Mouse (Mus musculus) hindbrain, embryonic 13.5 days (tissue): ENCODE measurements at regions not wholly inside any gene's neighbourhood (a gene's known extent, or its start where the extent isn't known, plus 50 kb on each side); places are given as distances from the start of the nearest gene placed in this dataset.
A peak's percentile ranks its signal among the peaks of the same experiment; 100 is the strongest.

Source experiments
- ATAC-seq: fragments of 200-750 bp; cut with Nextera tagmentation; 2 replicates; pipeline ENCODE4 v1.8.0; 2017; ENCODE audit warnings: moderate TSS enrichment; ENCODE audit not compliant: low FRiP score
- H3K27ac ChIP-seq: fragments of 300-500 bp; sonication (generic); 2 replicates; pipeline ENCODE4 v1.5.1; 2015; ENCODE audit warnings: inconsistent platforms, mild to moderate bottlenecking, moderate library complexity
- H3K27me3 ChIP-seq: fragments of 300-500 bp; sonication (generic); 2 replicates; pipeline ENCODE4 v1.6.1; 2015; ENCODE audit warnings: mild to moderate bottlenecking, inconsistent platforms
- H3K36me3 ChIP-seq: fragments of 300-500 bp; sonication (generic); 2 replicates; pipeline ENCODE4 v1.6.1; 2015; ENCODE audit warnings: mild to moderate bottlenecking, inconsistent platforms
- H3K4me1 ChIP-seq: fragments of 300-500 bp; sonication (generic); replicated peaks from 2 replicates; pipeline ENCODE4 v1.6.1; 2015; ENCODE audit warnings: inconsistent platforms
- H3K4me2 ChIP-seq: fragments of 300-500 bp; sonication (generic); 2 replicates; pipeline ENCODE4 v1.6.1; 2015; ENCODE audit warnings: inconsistent platforms, mild to moderate bottlenecking, moderate library complexity
- H3K4me3 ChIP-seq: fragments of 300-500 bp; sonication (generic); 2 replicates; pipeline ENCODE4 v1.5.1; 2015; ENCODE audit warnings: mild to moderate bottlenecking, inconsistent platforms
- H3K9ac ChIP-seq: fragments of 300-500 bp; sonication (generic); 2 replicates; pipeline ENCODE4 v1.6.1; 2015; ENCODE audit warnings: mild to moderate bottlenecking, inconsistent platforms
- H3K9me3 ChIP-seq: fragments of 300-500 bp; sonication (generic); 2 replicates; pipeline ENCODE4 v1.6.1; 2016; ENCODE audit warnings: inconsistent platforms
- WGBS: fragments of 180-500 bp; shearing (Covaris S2); methylation state at CpG from one replicate; pipeline ENCODE4 v1.1.7; 2015; 5-methylcytosine and 5-hydroxymethylcytosine counted together

DNA sequence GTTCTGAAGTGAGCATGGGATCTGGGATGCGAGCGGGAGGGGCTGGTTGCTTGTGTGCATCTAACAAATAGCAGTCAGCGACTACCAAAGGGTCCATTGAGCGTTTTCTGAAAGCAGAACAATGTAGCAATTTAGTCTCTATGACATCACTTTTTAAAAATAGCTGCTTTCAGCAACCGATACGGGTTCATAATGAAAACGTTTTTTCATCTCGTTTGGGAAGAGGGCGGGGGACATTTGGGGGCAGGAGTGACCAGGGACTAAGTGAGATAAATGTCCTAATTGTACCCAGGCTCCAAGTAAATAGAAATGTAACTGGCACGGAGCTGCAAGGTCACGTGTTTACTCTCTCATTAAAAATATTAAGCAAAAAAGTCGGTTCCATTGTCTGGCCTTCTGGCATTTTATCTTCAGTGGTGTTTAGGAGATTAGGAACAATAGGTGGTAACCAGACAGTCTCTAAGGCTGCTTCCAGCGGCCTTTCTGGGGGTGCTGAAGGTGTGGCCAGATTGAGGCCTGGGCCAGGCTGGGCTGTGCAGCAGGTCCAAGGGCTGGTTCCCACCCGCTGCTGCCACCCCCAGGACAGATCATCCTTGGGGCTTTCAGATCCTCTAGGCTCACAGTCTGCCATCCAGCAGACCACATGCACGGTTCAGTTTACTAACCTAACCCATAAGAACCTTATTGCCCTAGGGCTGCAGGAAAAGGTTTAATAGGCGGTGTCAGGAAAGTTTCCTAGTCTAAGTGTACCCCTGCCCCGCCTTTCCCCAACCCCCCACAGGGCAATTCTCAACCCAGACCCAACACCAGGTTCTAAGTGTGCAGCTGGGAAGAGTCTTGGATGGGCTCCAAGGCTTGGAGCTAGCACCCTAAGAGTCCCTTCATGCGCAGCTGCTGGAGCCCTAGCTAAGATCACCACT, 1126.5 kb upstream of the Gulo start:
- Histone ChIP-seq H3K4me3 (no peak overlapping the region), H3K27ac (peak overlapping the region; percentile 73), H3K4me2 (peak overlapping the region; percentile 8; the same call in 1 of the 2 replicates), H3K9me3 (no peaks in the 10 kb centered on the region), H3K4me1 (peaks cover 20% of the 10 kb centered on the region), H3K27me3 (no peaks in the 10 kb centered on the region), H3K36me3 (no peaks in the 10 kb centered on the region), H3K9ac (no peak overlapping the region)
- ATAC-seq: peak; percentile 90
- 26% methylated on average over 18 of the region's 18 CpGs for WGBS

DNA sequence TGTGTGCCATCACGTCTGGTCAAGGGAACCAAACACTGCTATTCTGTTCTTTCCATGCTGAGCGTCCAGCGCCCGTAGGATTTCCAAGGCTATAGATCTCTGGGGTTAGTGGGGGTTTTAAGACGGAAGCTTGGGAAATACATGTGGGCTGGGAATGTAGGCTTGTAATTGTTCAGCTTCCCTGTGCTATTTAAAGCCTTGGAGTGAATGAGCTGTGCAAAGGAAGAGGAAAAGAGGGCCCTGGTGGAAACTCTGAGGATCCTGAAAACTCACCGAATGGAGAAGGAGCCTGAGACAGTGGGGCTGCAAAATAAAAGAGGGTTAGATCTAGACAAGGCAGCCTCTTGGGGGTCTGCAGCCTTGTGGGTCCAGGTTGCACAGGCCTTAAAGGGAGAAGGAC, 1124.2 kb upstream of the Gulo start:
- H3K9ac ChIP-seq: no peak overlapping the region
- H3K4me3 ChIP-seq: no peak overlapping the region
- 66% methylated on average over 6 of the region's 6 CpGs for WGBS
- H3K36me3 ChIP-seq: no peaks in the 10 kb centered on the region
- no peak overlapping the region for H3K4me2 ChIP-seq
- H3K27ac ChIP-seq: 0 out of 2 replicates have a peak overlapping the region, but pooled peaks have one; percentile 48
- ATAC-seq: no peak
- peaks cover 20% of the 10 kb centered on the region for H3K4me1 ChIP-seq
- 0 out of 2 replicates have a peak, but pooled peaks cover 5% of the 10 kb centered on the region for H3K9me3 ChIP-seq
- no peaks in the 10 kb centered on the region for H3K27me3 ChIP-seq

DNA sequence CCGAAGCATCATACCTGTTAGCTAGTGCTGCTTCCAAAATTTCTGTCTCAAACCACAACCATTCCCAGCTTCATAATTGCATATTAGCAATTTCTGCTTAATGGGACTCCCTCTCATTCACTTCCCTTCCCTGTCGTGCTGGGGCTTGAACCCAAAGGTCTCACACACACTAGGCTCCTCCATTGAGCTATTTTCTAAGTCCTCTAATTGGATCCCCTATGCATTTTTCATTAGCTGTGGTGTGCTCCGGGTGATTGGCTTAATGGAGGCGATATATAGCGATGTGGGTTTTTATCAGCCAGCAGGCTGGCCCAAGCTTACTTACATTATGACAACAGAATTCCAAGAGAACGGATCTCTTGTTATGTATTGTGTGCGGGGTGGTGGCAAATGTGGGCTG, 1118.1 kb upstream of the Gulo start:
- 0 out of 2 replicates have a peak overlapping the region, but pooled peaks have one; percentile 1 for H3K27ac ChIP-seq
- no peak overlapping the region for H3K4me3 ChIP-seq
- H3K4me1 ChIP-seq: peaks cover 14% of the 10 kb centered on the region
- H3K9ac ChIP-seq: no peak overlapping the region
- WGBS: 72% methylated on average over 7 of the region's 7 CpGs
- H3K9me3 ChIP-seq: 0 out of 2 replicates have a peak, but pooled peaks cover 5% of the 10 kb centered on the region
- H3K36me3 ChIP-seq: no peaks in the 10 kb centered on the region
- no peaks in the 10 kb centered on the region for H3K27me3 ChIP-seq
- no peak for ATAC-seq
- H3K4me2 ChIP-seq: no peak overlapping the region

DNA sequence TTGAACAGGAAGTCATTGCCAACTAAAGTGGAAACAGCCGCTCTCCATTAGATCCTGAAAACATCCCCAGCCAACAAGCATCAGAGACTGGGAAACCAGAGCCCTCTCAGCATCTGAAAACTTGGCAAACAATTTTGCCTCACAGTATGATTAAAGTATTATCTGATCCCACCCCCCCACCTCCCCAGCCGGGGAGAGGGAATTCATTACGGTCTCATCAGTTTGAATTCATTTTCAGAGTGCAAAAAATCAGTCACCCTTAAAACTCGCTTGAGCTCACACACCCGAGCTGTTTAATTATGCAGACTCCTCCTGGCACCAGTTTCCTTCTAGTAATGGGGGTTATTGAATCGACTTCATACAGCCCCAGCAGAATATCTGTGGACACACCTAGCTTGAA, 1117.2 kb upstream of the Gulo start:
- WGBS: 31% methylated on average over 6 of the region's 6 CpGs
- H3K36me3 ChIP-seq: no peaks in the 10 kb centered on the region
- peak overlapping the region; percentile 69 for H3K27ac ChIP-seq
- H3K9ac ChIP-seq: no peak overlapping the region
- 0 out of 2 replicates have a peak, but pooled peaks cover 5% of the 10 kb centered on the region for H3K9me3 ChIP-seq
- no peak overlapping the region for H3K4me3 ChIP-seq
- H3K4me1 ChIP-seq: peaks cover 14% of the 10 kb centered on the region
- ATAC-seq: no peak
- no peak overlapping the region for H3K4me2 ChIP-seq
- no peaks in the 10 kb centered on the region for H3K27me3 ChIP-seq

DNA sequence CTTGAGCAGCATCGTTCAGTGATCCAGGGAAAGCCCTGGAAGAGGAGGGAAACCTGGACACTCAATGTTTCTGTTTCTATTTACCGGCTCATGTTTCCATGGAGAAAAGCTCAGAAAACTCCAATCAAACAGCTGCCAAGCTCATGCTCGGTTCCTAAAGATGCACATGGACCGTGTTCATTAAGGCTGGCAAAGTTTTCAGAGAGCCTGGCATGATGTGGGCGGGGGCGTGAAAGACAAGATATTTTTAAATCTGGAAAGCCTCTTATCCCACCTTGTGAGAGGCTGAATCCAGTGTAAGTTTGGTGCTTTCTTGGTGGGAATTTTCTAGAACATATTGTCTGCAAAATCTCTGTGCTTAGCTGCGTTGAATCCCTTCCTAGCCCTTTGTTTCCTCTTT, 1114.3 kb upstream of the Gulo start:
- Histone ChIP-seq H3K4me3 (no peak overlapping the region), H3K4me1 (peaks cover 14% of the 10 kb centered on the region), H3K4me2 (no peak overlapping the region), H3K9me3 (no peaks in the 10 kb centered on the region), H3K36me3 (no peaks in the 10 kb centered on the region), H3K27ac (no peak overlapping the region), H3K27me3 (no peaks in the 10 kb centered on the region), H3K9ac (no peak overlapping the region)
- no peak for ATAC-seq
- 81% methylated on average over 7 of the region's 7 CpGs for WGBS
